Comparison of ENCODE assay signal across 7 mouse cellular contexts in the genomic region with DNA sequence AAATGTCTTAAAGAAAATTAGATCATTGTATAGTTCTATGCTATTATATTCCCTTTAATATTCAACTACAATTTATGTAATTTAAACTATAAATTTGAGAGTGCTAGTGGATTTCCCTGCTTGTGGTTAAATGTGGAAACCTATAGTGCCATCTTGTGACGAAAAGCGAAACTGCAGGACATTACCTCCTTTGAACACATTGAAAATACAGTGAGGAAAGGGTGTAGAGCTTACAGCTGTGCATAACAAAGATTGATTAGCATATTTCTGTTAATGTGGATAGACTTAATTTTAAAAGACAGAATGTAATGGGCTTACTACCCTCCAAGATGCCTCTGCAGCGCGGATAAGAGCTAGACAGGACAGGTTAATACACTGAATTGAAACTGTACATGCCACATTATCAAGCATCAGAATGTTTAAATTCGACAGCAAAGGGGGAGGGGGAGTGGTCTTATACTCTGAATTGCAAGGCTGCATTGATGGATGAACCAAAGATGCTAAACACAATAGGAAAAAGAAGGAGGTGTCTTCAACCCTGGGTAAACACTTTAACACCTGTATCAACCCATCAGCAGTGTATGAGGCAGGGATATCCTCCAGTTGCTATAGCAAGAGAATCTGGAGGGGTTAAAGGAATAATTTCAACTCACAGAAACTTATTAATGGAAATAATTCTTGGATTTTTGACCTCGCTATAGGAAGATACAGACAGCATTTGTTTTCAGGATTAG.
DNase-seq lines count a peak whose midpoint lies in the region; ATAC-seq and TF ChIP-seq lines count a peak whose summit lies in the region.

No protein-coding gene starts in this region.

- no peak overlapping the region for H3K4me2 ChIP-seq in kidney, postnatal 0 days (ENCODE audit: low read length)
- no peak overlapping the region for H3K4me2 ChIP-seq in liver, embryonic 14.5 days (ENCODE audit: low read depth)
- no peak overlapping the region for H3K4me2 ChIP-seq in neural tube, embryonic 15.5 days

- no peaks in the 10 kb centered on the region for H3K9me3 ChIP-seq in kidney, postnatal 0 days (replicated peaks; ENCODE audit: low read length)
- H3K9me3 ChIP-seq in liver, embryonic 14.5 days (ENCODE audit: control insufficient read depth, low read length), result no peaks in the 10 kb centered on the region
- no peaks in the 10 kb centered on the region for H3K9me3 ChIP-seq in neural tube, embryonic 15.5 days (replicated peaks)

- no peak overlapping the region for H3K9ac ChIP-seq in kidney, postnatal 0 days (ENCODE audit: low read depth, low read length)
- H3K9ac ChIP-seq in liver, embryonic 14.5 days (replicated peaks), result no peak overlapping the region
- H3K9ac ChIP-seq in neural tube, embryonic 15.5 days (replicated peaks), result no peak overlapping the region

- peak; percentile 82 for ATAC-seq in CD4-positive, CD25-positive, alpha-beta regulatory T cell, adult 4 months
- no peak for ATAC-seq in kidney, postnatal 0 days (replicated peaks; ENCODE audit: low FRiP score, low read depth)
- ATAC-seq in liver, embryonic 14.5 days (ENCODE audit: insufficient read depth), result no peak
- ATAC-seq in neural tube, embryonic 15.5 days (ENCODE audit: low FRiP score), result peak; percentile 57

- TF ChIP-seq EP300 in liver, embryonic 14.5 days (IDR thresholded peaks at IDR 0.05; ENCODE audit: low read depth), result no peak

- H3K27ac ChIP-seq in kidney, postnatal 0 days, result no peak overlapping the region
- no peak overlapping the region for H3K27ac ChIP-seq in liver, embryonic 14.5 days
- no peak overlapping the region for H3K27ac ChIP-seq in neural tube, embryonic 15.5 days (replicated peaks)

- TF ChIP-seq CTCF in kidney, postnatal 0 days (IDR thresholded peaks at IDR 0.05; ENCODE audit: low read depth), result peak; percentile 87
- peak; percentile 65 for TF ChIP-seq CTCF in liver, embryonic 14.5 days (IDR thresholded peaks at IDR 0.05; ENCODE audit: low read depth)

- H3K4me1 ChIP-seq in kidney, postnatal 0 days (replicated peaks; ENCODE audit: insufficient read depth, low read length), result no peaks in the 10 kb centered on the region
- H3K4me1 ChIP-seq in liver, embryonic 14.5 days (replicated peaks; ENCODE audit: control insufficient read depth in 2 of 2, insufficient read depth in 2 of 2, low read length in 1 of 2), result no peaks in the 10 kb centered on the region
- H3K4me1 ChIP-seq in neural tube, embryonic 15.5 days, result peaks cover 3% of the 10 kb centered on the region; the same call in 1 of the 2 replicates

- 30% methylated on average over 6 of the region's 6 CpGs for WGBS in kidney, postnatal 0 days
- 22% methylated on average over 6 of the region's 6 CpGs for WGBS in liver, embryonic 14.5 days (ENCODE audit: insufficient replicate concordance)
- WGBS in neural tube, embryonic 15.5 days, result 24% methylated on average over 6 of the region's 6 CpGs

- H3K27me3 ChIP-seq in kidney, postnatal 0 days (ENCODE audit: insufficient read depth, low read length), result no peaks in the 10 kb centered on the region
- no peaks in the 10 kb centered on the region for H3K27me3 ChIP-seq in liver, embryonic 14.5 days (ENCODE audit: control insufficient read depth, insufficient read depth, low read length)
- H3K27me3 ChIP-seq in neural tube, embryonic 15.5 days (replicated peaks), result no peaks in the 10 kb centered on the region

- no peak overlapping the region for H3K4me3 ChIP-seq in kidney, postnatal 0 days (replicated peaks; ENCODE audit: low read depth, low read length)
- H3K4me3 ChIP-seq in liver, embryonic 14.5 days (ENCODE audit: insufficient read depth in 1 of 2, low read depth in 2 of 2, low read length in 2 of 2), result no peak overlapping the region
- H3K4me3 ChIP-seq in neural tube, embryonic 15.5 days (replicated peaks), result no peak overlapping the region

- DNase-seq in MN1 (ENCODE audit: low spot score), result peak; percentile 62
- peak; percentile 64 for DNase-seq in cerebellum, adult 9-10 months
- peak; percentile 56 to 91 for DNase-seq in frontal cortex, adult 2 months (ENCODE audit: extremely low spot score in 1 of 2, low spot score in 1 of 2)
- DNase-seq in kidney, postnatal 0 days (ENCODE audit: low spot score), result peak; percentile 77
- peak; percentile 23 to 42 (median 35) for DNase-seq in liver, embryonic 14.5 days (ENCODE audit: low read depth in 3 of 3, low spot score in 3 of 3)

- H3K36me3 ChIP-seq in kidney, postnatal 0 days (ENCODE audit: insufficient read depth, low read length), result no peaks in the 10 kb centered on the region
- no peaks in the 10 kb centered on the region for H3K36me3 ChIP-seq in liver, embryonic 14.5 days (replicated peaks; ENCODE audit: control insufficient read depth, insufficient read depth, low read depth)
- H3K36me3 ChIP-seq in neural tube, embryonic 15.5 days, result no peaks in the 10 kb centered on the region

Comparison
In these comparisons a context has a peak if more than half of its experiments do, and no peak if none do; other contexts are left out.
1. ATAC-seq: peak in CD4-positive, CD25-positive, alpha-beta regulatory T cell, adult 4 months (single experiment) and neural tube, embryonic 15.5 days (single experiment); none in kidney, postnatal 0 days (single experiment) and liver, embryonic 14.5 days (single experiment).
2. Peak in every context shown above with its lines, with median percentiles within 50 percentile points of each other: DNase-seq.